Comparison of ENCODE assay signal across 9 mouse cellular contexts in the genomic region with DNA sequence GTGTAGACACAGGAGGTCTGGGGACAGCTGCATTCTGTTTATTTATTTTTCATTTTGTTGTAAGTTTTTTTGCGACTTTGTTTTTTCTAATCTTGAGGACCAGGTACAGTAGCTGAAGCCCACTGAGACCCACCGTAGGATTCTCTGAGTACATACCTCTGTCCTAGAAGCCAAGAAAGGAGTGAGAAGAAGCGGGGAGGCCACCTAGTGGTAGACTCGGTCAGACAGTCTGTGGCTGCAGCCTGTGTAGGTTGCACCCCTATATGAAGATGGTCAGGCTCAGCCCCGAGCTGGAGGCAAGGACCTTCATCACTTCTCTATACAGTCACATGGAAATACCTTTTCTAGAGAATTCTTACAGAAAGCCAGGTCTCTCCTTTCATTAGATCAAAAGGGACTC.
DNase-seq lines count a peak whose midpoint lies in the region; ATAC-seq and TF ChIP-seq lines count a peak whose summit lies in the region.
"Had no signal": no experiment of that assay in that cellular context is flagged by ENCODE, and none has a peak within 500 bp of the region (broad histone marks: within the 10 kb centered on the region; RNA-seq: fewer than 3 reads in every experiment).

No protein-coding gene starts in this region.

- ATAC-seq in erythroblast, adult 5-6 weeks (replicated peaks; ENCODE audit: low FRiP score, poor library complexity, severe bottlenecking) = no peak
- ATAC-seq in heart, embryonic 11.5 days (replicated peaks; ENCODE audit: insufficient number of reproducible peaks, low FRiP score, low TSS enrichment) = no peak
- ATAC-seq: Patski had no signal

- no peak overlapping the region for H3K9ac ChIP-seq in heart, embryonic 11.5 days (ENCODE audit: low read depth, low read length)

- peaks cover 38% of the 10 kb centered on the region for H3K36me3 ChIP-seq in heart, embryonic 11.5 days (ENCODE audit: control insufficient read depth, insufficient read depth, low read length)

- peak; percentile 58 to 68 for DNase-seq in cerebellum, postnatal 14 days
- no peak for DNase-seq in cerebellum, adult 8-10 months
- peak; percentile 41 to 47 for DNase-seq in left cerebral cortex, adult 2 months (ENCODE audit: extremely low spot score in 1 of 2, low spot score in 2 of 2)
- DNase-seq in left cerebral cortex, postnatal 36 days (ENCODE audit: low spot score in 2 of 2) = no peak
- DNase-seq in adipocyte (ENCODE audit: low spot score) = peak; percentile 34
- peak; percentile 35 for DNase-seq in lung, postnatal 36 days

- intact Hi-C loops in left cerebral cortex, adult 2 months (cut with DNase I) = loop anchor here (2.0 kb wide), 1 partner anchor 495 kb away; no protein-coding TSS in a partner anchor
- intact Hi-C loops in left cerebral cortex, postnatal 36 days (cut with DNase I) = no loop called here

- no peak overlapping the region for H3K4me2 ChIP-seq in heart, embryonic 11.5 days

- H3K4me1 ChIP-seq in heart, embryonic 11.5 days (ENCODE audit: control insufficient read depth, insufficient read depth, low read length) = no peaks in the 10 kb centered on the region

- H3K4me3 ChIP-seq in left cerebral cortex, adult 2 months = no peak overlapping the region
- no peak overlapping the region for H3K4me3 ChIP-seq in heart, embryonic 11.5 days (ENCODE audit: low read depth, low read length)

- TF ChIP-seq CTCF in left cerebral cortex, adult 2 months (IDR thresholded peaks at IDR 0.05) = peak; percentile 66

- peak overlapping the region; percentile 7; the same call in 1 of the 2 replicates for H3K27ac ChIP-seq in left cerebral cortex, adult 2 months
- H3K27ac ChIP-seq in heart, embryonic 11.5 days (ENCODE audit: low read depth, low read length) = no peak overlapping the region

- no peaks in the 10 kb centered on the region for H3K9me3 ChIP-seq in heart, embryonic 11.5 days (replicated peaks; ENCODE audit: control insufficient read depth, low read length)

- WGBS in heart, embryonic 11.5 days (ENCODE audit: insufficient replicate concordance) = 70% methylated on average over 5 of the region's 5 CpGs

- no peaks in the 10 kb centered on the region for H3K27me3 ChIP-seq in heart, embryonic 11.5 days (ENCODE audit: control insufficient read depth, insufficient read depth, low read length)
- H3K27me3 ChIP-seq: Patski had no signal

Comparison
In these comparisons a context has a peak if more than half of its experiments do, and no peak if none do; other contexts are left out.
1. DNase-seq: peak in cerebellum, postnatal 14 days (2 of 2), left cerebral cortex, adult 2 months (2 of 2), adipocyte (single experiment) and lung, postnatal 36 days (single experiment); none in cerebellum, adult 8-10 months (single experiment) and left cerebral cortex, postnatal 36 days (0 of 2).